Mouse (Mus musculus) hindlimb bud, embryonic 11.5 days (tissue): ENCODE data around the gene Ptrh2.

Experiments used
- DNase-seq: peaks from one replicate; pipeline ENCODE4 v3.0.0-alpha.2; 2012; ENCODE audit warnings: low read depth, low spot score; ENCODE audit errors: extremely low spot score

Ptrh2 gene

GRCm38 (mm10) chr11:86683395-86684125 is at the start of gene Ptrh2, which contains the start of gene Vmp1:
Ptrh2 (plus strand) TSS chr11:86683985.
Vmp1 (minus strand) TSS chr11:86683836.
- DNase-seq = peak; percentile 92

DNA sequence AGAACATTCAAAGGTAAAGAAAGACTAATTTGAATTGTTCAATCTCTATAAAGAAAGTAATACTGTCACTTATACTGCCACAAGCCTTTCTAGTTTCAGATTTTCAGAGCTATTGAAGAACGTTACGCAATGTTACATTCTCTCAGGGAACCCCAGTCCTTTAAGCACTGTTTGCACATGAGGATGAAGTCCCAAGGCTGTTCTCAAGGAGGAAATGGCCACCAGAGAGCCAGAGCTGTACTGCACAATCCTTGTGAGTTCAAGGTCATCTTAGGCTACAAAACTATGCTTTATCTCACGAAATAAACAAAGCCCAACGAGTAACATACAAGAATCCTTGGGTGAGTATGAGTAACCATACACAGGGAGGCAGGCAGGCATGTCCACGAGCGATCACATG is 49.4 kb upstream of the Ptrh2 start:
- no peak for DNase-seq

DNA sequence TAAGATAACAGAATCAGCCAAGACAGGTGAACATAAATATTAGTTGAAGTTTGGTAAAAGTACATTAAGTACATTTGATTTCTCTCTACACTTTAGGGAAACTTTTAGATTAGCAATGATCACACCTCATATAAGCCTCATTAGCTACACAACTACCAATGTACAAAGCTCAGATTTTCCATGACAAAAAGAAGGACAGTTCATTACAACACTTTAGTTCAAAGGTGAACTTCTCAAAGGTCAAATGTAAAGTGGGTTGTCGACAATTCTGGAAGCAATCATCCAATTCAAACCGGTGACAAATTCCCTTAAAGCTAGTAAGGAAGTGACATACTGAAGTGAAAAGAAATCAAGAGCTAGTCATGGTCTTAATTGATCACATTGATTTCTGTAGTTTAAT is 46.1 kb upstream of the Ptrh2 start:
- DNase-seq = no peak

DNA sequence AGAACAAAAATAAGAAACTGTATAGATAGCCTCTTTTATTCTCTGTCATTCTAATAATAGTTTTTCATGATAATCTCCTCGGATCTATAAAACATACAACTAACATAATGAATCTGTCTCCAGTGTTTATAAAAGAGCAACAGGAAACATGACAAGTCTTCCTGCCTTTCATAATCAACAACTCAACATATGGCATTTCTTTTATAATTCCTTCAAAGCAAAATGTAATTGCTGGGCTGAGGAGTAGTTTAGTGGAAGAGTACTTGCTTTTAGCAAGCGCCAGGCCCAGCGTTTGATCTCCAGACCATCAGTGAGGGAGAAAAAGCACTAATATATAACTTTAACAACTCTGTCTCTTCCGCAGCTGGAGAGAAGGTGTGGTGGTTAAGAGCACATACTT is 42.1 kb upstream of the Ptrh2 start:
- DNase-seq = no peak

- no peak for DNase-seq
Measured at GRCm38 (mm10) chr11:86644553-86644952, 39.2 kb upstream of the Ptrh2 start.

GRCm38 (mm10) chr11:86646136-86646834 is 37.5 kb upstream of the Ptrh2 start:
- DNase-seq = no peak

- no peak for DNase-seq
Measured at GRCm38 (mm10) chr11:86646885-86647459, 36.8 kb upstream of the Ptrh2 start.

DNA sequence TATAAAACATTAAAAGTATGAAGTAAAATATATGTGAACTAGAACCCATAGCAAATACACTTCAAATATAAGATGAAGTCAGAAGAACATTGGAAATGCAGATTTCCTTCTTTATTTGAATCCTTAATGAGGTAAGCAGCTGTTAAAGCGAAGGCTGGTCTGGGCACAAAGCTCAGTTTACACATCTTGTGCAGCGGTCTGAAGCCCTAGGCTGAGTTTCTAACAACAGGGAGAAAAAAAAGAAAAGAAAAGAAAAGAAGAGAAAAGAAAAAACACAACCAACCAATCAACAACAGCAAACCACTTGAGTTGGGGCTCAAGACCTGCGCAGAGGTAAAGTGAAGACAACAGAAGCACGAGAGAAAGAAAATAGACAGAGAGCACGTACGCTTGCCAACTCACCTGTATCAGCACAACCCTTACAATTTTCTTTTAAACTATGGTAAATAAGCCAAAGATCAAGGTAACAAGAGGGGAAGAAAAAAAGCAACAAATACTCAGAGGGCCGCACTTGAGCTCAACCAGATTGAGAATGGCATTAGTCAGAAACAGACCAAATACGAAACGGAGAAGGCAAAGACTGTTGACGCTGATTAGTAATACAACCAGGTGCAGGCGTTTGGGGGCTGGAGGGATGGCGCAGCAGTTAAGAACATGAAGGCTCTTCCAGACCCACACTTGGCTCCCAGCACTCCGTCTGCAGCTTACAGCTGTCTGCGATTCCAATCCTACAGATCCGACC is 35.9 kb upstream of the Ptrh2 start:
- DNase-seq = no peak

DNA sequence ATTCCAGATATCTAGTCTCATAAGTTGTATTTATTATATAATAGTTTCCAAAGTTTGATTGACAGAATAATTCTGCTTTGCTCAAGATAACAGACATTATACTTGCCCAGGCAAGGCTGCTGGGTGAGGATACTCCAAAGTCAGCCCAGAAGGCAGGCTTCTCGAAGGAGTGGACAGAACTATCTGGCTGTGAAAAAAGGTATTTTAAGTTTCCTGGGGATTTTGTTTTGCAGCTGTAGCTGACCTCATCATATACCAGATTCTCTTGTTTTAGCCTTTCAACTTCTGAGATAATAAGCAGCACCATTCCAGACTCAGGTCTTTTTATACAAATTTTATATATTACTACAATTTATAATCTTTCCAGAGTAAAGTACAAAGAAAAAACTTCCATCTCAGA is 34.2 kb upstream of the Ptrh2 start:
- no peak for DNase-seq

DNA sequence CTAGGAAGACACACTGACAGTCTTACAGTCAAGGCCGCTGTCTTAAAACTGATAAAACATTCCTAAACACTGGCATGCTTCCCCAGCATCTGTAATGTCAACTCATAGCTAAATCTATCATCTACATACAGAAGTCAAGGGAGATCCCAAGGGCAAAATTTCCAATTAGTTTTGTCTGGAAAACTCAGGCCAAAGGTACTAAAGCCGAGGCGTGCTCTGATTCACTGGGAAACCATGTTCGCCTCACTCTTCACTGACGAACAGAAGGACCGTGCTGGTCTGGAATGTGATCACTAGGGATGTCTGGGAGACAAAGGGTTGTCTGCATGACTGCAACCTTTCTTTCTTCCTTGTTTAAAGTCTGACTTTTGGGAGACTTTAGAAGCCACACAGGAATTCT is 33.1 kb upstream of the Ptrh2 start:
- DNase-seq = no peak

DNA sequence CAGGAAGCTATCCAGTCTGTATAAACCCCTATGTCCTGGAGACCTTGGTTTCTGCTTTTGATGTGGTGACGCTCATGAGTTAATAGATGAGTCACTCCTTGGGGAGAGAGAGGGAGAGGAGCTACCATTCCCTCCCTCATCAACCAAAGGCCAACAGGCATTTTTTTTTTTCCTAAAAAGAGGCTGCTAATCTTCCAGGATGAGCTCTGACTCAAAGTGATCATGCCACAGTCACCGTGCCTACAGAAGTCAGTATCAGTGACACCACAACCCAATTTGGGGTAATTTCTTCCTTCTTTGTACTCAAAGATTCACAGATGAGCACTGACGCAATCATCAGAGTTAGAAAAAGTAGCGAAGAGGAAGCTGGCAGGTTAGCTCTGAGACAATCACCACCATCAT is 31.2 kb upstream of the Ptrh2 start:
- no peak for DNase-seq

DNA sequence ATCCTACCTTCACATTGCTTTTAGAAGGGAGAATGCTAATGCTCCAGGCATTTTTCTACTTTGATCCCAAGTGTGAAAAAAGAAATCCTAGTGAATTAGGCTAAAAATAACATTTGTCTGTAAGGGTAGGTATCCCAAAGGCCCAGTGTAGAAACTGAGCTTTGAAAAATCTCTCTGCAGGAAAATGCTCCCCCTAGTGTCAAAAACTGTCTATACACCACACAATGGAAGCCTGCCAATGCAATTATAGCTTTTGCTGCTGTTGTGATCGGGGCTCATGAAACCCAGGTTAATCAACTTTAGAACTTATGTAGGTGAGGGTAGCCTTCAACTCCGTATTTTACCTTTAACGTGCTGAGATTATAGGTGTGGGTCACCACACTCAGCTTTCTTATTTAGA is 30.3 kb upstream of the Ptrh2 start:
- peak; percentile 42 for DNase-seq

DNA sequence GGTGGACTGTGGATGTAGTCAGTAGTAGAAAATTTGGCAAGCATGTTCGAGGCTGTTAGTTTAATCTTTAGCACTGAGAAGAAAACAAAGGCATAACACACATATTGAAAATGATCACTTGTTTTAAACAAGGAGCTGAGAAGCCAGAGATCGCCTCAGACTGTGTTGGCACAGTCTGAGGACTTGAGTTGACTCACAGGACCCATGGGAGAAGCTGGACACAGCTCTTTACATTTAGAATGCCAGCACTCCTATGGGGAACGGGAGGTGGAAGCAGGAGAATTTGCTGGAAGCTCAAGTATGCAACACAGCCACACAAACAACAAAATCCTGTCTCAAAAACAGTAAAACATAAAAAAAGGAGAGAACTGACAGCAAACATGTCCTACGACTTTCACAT is 29.7 kb upstream of the Ptrh2 start:
- DNase-seq = no peak

- peak; percentile 14 for DNase-seq
Measured at GRCm38 (mm10) chr11:86655671-86656070, 28.1 kb upstream of the Ptrh2 start.

- DNase-seq = no peak
Measured at GRCm38 (mm10) chr11:86656849-86657567, 26.8 kb upstream of the Ptrh2 start.

DNA sequence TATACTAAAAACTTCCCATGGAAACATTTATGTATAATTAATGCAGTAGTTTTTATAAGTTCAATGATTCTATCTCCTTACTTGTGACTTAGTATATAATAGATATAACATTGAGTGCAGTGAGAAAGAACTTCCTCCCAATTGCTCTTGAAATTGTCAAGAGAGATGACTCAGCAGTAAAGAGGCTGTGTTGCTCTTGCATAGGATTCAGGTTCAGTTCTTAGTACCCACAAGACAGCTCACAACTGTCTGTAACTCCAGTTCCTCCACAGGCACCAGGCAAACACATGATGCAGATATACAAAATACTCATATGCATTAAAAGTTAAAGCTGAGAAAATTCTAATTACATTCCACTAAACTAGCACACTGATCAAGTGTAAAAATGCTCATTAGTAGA is 25.9 kb upstream of the Ptrh2 start:
- DNase-seq = no peak

DNA sequence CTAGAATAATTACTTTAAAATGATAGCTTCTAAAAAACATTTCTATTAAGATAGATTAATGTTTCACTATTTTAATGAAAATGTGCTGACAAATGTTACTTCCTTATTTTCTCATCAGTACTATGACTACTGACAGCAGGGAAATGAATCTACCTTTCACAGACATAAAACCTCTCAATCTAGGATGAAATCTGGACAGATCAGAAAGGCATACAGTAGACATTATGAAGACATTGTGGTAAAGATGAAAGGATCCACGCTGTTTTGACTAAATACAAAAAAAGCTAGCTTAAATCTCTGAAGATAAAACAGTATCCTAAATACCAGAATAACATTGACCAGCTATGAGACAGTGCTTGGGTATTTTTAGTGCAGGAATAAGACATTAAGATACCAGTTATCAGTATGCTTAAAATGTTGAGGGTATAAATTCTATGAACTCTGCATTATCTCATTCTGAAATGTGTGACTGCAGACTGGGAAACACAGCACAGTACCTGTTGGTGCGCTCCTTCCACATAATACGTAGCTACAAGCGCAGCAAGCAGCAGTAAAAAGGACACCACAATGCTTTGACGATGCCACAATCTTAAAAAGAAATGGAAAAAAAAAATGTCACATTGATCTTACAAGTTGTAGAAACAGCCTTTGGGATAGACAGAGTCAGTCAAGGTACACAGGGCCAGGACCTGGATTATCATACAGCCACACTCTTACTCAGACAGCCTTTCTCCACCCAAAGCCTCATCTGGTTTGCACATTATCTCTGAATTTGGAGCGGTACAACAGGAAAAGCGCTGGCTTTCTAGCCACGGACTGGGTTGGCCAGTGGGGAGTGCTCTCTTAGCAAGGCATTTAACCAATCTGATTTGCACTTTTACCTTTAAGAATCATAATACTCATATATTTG is 20.5 kb upstream of the Ptrh2 start:
- no peak for DNase-seq

DNA sequence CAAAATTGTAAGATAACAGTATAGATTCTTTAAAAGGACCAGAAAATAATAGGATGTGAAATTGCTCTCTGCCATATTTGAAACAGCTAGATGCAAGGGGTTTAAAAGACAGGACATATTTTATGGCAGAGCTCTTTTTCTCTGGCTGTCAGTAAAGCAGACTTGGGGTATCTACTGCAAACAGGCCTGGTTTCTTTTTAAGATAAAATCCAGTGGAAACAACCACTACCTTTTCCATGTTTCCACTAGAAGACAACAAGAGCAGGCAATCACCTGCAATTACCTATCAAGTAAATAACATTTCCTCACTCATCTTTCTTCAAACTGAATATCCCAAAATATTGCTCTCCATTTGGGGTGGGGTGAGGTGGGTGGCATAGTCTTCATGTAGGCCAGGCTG is 19.8 kb upstream of the Ptrh2 start:
- no peak for DNase-seq

- no peak for DNase-seq
Measured at GRCm38 (mm10) chr11:86664406-86664805, 19.4 kb upstream of the Ptrh2 start.

DNA sequence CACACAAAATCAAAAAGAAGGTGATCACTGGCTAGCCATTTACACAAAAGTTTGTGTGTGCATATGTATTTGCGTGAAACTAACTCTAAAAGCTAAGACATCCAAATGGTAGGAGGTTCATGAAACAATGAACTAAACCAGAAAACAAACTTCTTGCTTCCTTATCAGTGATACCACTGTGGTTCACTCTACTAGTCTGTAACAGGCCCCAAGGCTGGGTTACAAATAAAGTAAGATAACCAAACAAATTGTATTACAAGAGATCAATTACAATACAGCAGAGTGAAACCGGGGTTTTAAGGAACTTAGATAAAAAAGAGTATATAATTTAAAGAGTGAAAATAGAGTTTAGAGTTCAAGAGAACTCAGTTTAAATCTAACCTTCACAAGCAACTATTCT is 16.2 kb upstream of the Ptrh2 start:
- DNase-seq = no peak
